Mouse (Mus musculus) ES-Bruce4 (cell line): ENCODE data around the gene Rfx6. TPM values are rescaled to one million over a fixed set of nuclear protein-coding genes. Genes with fewer than 3 reads are reported as not detected.

Experiments
- H3K27ac ChIP-seq: 2 replicates; pipeline ENCODE4 v1.5.1; 2012; ENCODE audit warnings: low read length, inconsistent platforms; ENCODE audit not compliant: insufficient read depth
- H3K27me3 ChIP-seq: 2 replicates; pipeline ENCODE4 v1.6.1; 2012; ENCODE audit warnings: mild to moderate bottlenecking, low read length, inconsistent platforms; ENCODE audit not compliant: control insufficient read depth, poor library complexity, insufficient read depth, severe bottlenecking
- H3K36me3 ChIP-seq: 2 replicates; pipeline ENCODE4 v1.6.1; 2012; ENCODE audit warnings: inconsistent platforms, mild to moderate bottlenecking, low read length, moderate library complexity; ENCODE audit not compliant: control insufficient read depth, poor library complexity, insufficient read depth, severe bottlenecking
- H3K4me1 ChIP-seq: one replicate; pipeline ENCODE4 v1.8.1; 2011; ENCODE audit warnings: low read length; ENCODE audit not compliant: control insufficient read depth, insufficient read depth
- H3K4me3 ChIP-seq: 2 replicates; pipeline ENCODE4 v1.5.1; 2011; ENCODE audit warnings: low read depth, mild to moderate bottlenecking, low read length
- H3K9ac ChIP-seq: 2 replicates; pipeline ENCODE4 v1.6.1; 2012; ENCODE audit warnings: low read depth, mild to moderate bottlenecking, inconsistent platforms; ENCODE audit not compliant: poor library complexity, severe bottlenecking
- H3K9me3 ChIP-seq: replicated peaks from 2 replicates; pipeline ENCODE4 v1.6.1; 2012; ENCODE audit warnings: mild to moderate bottlenecking, low read length, inconsistent platforms; ENCODE audit not compliant: control insufficient read depth, poor library complexity, insufficient read depth, severe bottlenecking
- CTCF ChIP-seq: IDR thresholded peaks from one replicate; pipeline ENCODE4 v1.8.1; 2011; ENCODE audit warnings: low read depth, low read length
- EP300 ChIP-seq: IDR thresholded peaks from 2 replicates; pipeline ENCODE4 v1.6.1; 2011; ENCODE audit warnings: low read depth, low read length; ENCODE audit not compliant: insufficient read depth
- POLR2A ChIP-seq: IDR thresholded peaks from one replicate; pipeline ENCODE4 v1.8.1; 2011; ENCODE audit warnings: low read length; ENCODE audit not compliant: insufficient read depth
- polyA plus RNA-seq: library from polyadenylated mRNA; stranded (reverse); fragments of >200 nt; gene quantifications from 2 replicates; pipeline ENCODE4 v1.2.4, GENCODE M21; 2011; ENCODE audit warnings: low read depth; ENCODE audit not compliant: missing spikeins, insufficient read depth, insufficient read length

Rfx6 gene
- polyA plus RNA-seq, 1 experiment: 1.5 TPM

- H3K9ac ChIP-seq: no peak overlapping the region
- H3K27ac ChIP-seq: no peak overlapping the region
- no peaks in the 10 kb centered on the region for H3K27me3 ChIP-seq
- H3K4me1 ChIP-seq: no peaks in the 10 kb centered on the region
- H3K9me3 ChIP-seq: no peaks in the 10 kb centered on the region
- H3K4me3 ChIP-seq: no peak overlapping the region
- TF ChIP-seq POLR2A (no peak), EP300 (no peak), CTCF (no peak)
- H3K36me3 ChIP-seq: no peaks in the 10 kb centered on the region
Measured at GRCm38 (mm10) chr10:51671583-51671982, 6.0 kb upstream of the Rfx6 start.

GRCm38 (mm10) chr10:51672082-51672779 lies 5.3 kb upstream of the Rfx6 start:
- Histone ChIP-seq H3K36me3 (no peaks in the 10 kb centered on the region), H3K9ac (no peak overlapping the region), H3K27me3 (no peaks in the 10 kb centered on the region; the same call in 1 of the 2 replicates), H3K9me3 (no peaks in the 10 kb centered on the region), H3K4me3 (no peak overlapping the region), H3K27ac (no peak overlapping the region), H3K4me1 (no peaks in the 10 kb centered on the region)
- TF ChIP-seq EP300 (no peak), CTCF (no peak), POLR2A (no peak)

DNA sequence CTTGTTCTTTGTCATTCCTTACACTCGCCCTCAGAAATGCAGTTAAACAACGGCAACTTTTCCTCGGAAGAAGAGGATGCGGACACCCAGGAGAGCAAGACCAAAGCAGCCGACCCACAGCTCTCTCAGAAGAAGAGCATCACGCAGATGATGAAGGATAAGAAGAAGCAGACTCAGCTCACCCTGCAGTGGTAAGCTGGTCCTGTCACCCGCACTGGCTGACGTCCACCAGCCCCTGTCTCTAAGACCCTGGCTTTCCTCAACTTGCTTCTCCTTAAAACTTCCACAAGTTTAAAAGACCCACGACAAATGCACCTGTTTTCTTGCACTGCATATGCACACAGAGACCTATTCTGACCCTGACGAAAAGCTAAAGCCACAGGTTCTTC lies 689 bp downstream of the Rfx6 start:
- Histone ChIP-seq H3K9ac (no peak overlapping the region), H3K36me3 (no peaks in the 10 kb centered on the region), H3K27me3 (no peaks in the 10 kb centered on the region; the same call in none of the 2 replicates), H3K27ac (no peak overlapping the region), H3K4me1 (no peaks in the 10 kb centered on the region), H3K4me3 (peak overlapping the region; percentile 59), H3K9me3 (no peaks in the 10 kb centered on the region)
- TF ChIP-seq EP300 (no peak), POLR2A (no peak), CTCF (no peak)

DNA sequence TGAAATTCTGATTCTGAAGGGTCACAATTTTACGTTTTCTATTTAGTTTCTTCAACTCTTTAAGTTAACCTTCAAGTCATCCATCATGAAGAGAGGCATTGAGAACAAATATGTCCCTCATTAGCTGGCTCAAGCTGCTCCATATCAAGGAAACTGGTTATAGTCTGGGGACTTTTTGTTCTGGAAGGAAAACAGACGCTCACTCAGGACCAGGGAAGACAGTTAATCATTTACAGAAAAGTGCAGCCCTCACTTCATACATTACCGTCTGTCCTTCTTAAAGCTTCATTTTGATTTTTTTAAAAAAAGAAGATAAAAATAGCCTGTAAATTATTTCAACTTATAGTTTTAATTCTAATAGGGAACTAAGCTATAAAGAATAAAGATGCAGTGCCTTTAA lies 43.3 kb downstream of the Rfx6 start:
- no peaks in the 10 kb centered on the region for H3K9me3 ChIP-seq
- no peaks in the 10 kb centered on the region for H3K27me3 ChIP-seq
- H3K4me3 ChIP-seq: no peak overlapping the region
- no peak overlapping the region for H3K27ac ChIP-seq
- no peaks in the 10 kb centered on the region for H3K4me1 ChIP-seq
- H3K9ac ChIP-seq: no peak overlapping the region
- TF ChIP-seq EP300 (no peak), POLR2A (no peak), CTCF (no peak)
- no peaks in the 10 kb centered on the region for H3K36me3 ChIP-seq

DNA sequence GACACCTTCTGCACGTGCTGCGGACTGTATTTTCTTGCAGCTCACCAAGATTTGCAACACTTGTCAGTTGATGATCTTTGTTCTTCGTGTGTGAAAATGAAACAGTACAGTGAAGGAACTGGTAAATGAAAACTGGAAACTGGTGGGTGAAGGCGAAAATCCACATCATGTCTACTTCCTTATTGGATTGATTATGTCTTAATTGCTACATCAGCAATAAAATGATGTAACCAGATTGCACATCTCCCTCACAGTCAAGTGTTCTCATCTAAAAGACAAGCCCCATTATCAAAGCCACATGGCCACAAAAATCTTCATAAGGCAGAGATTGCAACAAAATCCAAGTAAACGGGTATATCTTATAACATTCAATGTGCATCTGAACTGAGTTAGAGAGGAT lies 83.9 kb downstream of the Rfx6 start:
- H3K27me3 ChIP-seq: no peaks in the 10 kb centered on the region
- no peaks in the 10 kb centered on the region for H3K36me3 ChIP-seq
- H3K4me1 ChIP-seq: no peaks in the 10 kb centered on the region
- no peak for TF ChIP-seq EP300
- TF ChIP-seq POLR2A: no peak
- no peak for TF ChIP-seq CTCF
- no peak overlapping the region for H3K4me3 ChIP-seq
- no peaks in the 10 kb centered on the region for H3K9me3 ChIP-seq
- no peak overlapping the region for H3K27ac ChIP-seq
- H3K9ac ChIP-seq: no peak overlapping the region

GRCm38 (mm10) chr10:51763241-51763640 lies 85.7 kb downstream of the Rfx6 start:
- Histone ChIP-seq H3K9ac (no peak overlapping the region), H3K36me3 (no peaks in the 10 kb centered on the region), H3K4me3 (no peak overlapping the region), H3K9me3 (no peaks in the 10 kb centered on the region), H3K4me1 (no peaks in the 10 kb centered on the region), H3K27me3 (no peaks in the 10 kb centered on the region), H3K27ac (no peak overlapping the region)
- TF ChIP-seq EP300: no peak
- no peak for TF ChIP-seq CTCF
- no peak for TF ChIP-seq POLR2A
